Mouse (Mus musculus): ENCODE results near the gene Zc3h7b.
A peak's percentile ranks its signal among the peaks of the same experiment; 100 is the strongest.
"Not testable (repeated sequence)": the region's sequence is repeated elsewhere in the genome, so short reads cannot be mapped to it uniquely, and the experiment has no call there.

The Zc3h7b gene

GRCm38 (mm10) chr15:81744992-81745600, at the start of gene Zc3h7b, which contains the start of gene Rangap1:
Gene Zc3h7b, plus strand, starts transcription at chr15:81745057.
Gene Rangap1, minus strand, starts transcription at chr15:81745530.
- peak; percentile 78 to 81 for DNase-seq

- DNase-seq, result no peak
These were observed 47.7 kb upstream of the Zc3h7b start, which contains the start of gene Chadl for GRCm38 (mm10) chr15:81697175-81697574. Gene Chadl, minus strand, starts transcription at chr15:81697287.

GRCm38 (mm10) chr15:81697847-81698246, 47.0 kb upstream of the Zc3h7b start:
- DNase-seq, result peak; percentile 15 to 33

- DNase-seq, result no peak
These were observed 46.3 kb upstream of the Zc3h7b start for GRCm38 (mm10) chr15:81698532-81698931.

GRCm38 (mm10) chr15:81700161-81700560, 44.7 kb upstream of the Zc3h7b start:
- DNase-seq, result no peak

GRCm38 (mm10) chr15:81700601-81701000, 44.3 kb upstream of the Zc3h7b start:
- no peak for DNase-seq

GRCm38 (mm10) chr15:81701350-81701749, 43.5 kb upstream of the Zc3h7b start:
- DNase-seq, result not testable (repeated sequence)

- no peak for DNase-seq
These were observed 42.4 kb upstream of the Zc3h7b start for GRCm38 (mm10) chr15:81702306-81703093.

- DNase-seq, result no peak
These were observed 41.8 kb upstream of the Zc3h7b start for GRCm38 (mm10) chr15:81703094-81703489.

GRCm38 (mm10) chr15:81708991-81709390, 35.9 kb upstream of the Zc3h7b start:
- DNase-seq, result no peak

- DNase-seq, result no peak
These were observed 35.2 kb upstream of the Zc3h7b start for GRCm38 (mm10) chr15:81709686-81710085.

GRCm38 (mm10) chr15:81710801-81711200, 34.1 kb upstream of the Zc3h7b start:
- DNase-seq, result no peak

- no peak for DNase-seq
These were observed 31.1 kb upstream of the Zc3h7b start for GRCm38 (mm10) chr15:81713742-81714141.

GRCm38 (mm10) chr15:81718336-81719138, 26.3 kb upstream of the Zc3h7b start:
- DNase-seq, result no peak

GRCm38 (mm10) chr15:81719139-81719531, 25.7 kb upstream of the Zc3h7b start:
- no peak for DNase-seq

GRCm38 (mm10) chr15:81722361-81722760, 22.5 kb upstream of the Zc3h7b start:
- no peak for DNase-seq

GRCm38 (mm10) chr15:81723653-81724052, 21.2 kb upstream of the Zc3h7b start:
- DNase-seq, result no peak

GRCm38 (mm10) chr15:81725965-81726364, 18.9 kb upstream of the Zc3h7b start:
- DNase-seq, result no peak

GRCm38 (mm10) chr15:81729241-81729791, 15.5 kb upstream of the Zc3h7b start:
- peak; percentile 24 to 27 for DNase-seq

GRCm38 (mm10) chr15:81729792-81730635, 14.8 kb upstream of the Zc3h7b start:
- DNase-seq, result peak; percentile 99

- DNase-seq, result no peak
These were observed 9.8 kb upstream of the Zc3h7b start for GRCm38 (mm10) chr15:81735075-81735474.

- DNase-seq, result peak; percentile 54 to 60
These were observed 5.6 kb upstream of the Zc3h7b start for GRCm38 (mm10) chr15:81739296-81739695.
